Mouse (Mus musculus) cortical plate, adult 2 months (tissue): ENCODE data around the gene Knstrn.

Source experiments
- CTCF ChIP-seq: fragments of 200-500 bp; IDR thresholded peaks from 2 replicates; pipeline ENCODE4 v1.5.1; 2011; ENCODE audit warnings: mild to moderate bottlenecking, control low read depth, low read length; ENCODE audit not compliant: insufficient read depth; ENCODE audit errors: extremely low read depth
- POLR2A ChIP-seq: fragments of 200-500 bp; IDR thresholded peaks from 2 replicates; pipeline ENCODE4 v1.6.1; 2011; ENCODE audit warnings: mild to moderate bottlenecking, low read length, control low read depth; ENCODE audit not compliant: insufficient read depth; ENCODE audit errors: extremely low read depth

DNA sequence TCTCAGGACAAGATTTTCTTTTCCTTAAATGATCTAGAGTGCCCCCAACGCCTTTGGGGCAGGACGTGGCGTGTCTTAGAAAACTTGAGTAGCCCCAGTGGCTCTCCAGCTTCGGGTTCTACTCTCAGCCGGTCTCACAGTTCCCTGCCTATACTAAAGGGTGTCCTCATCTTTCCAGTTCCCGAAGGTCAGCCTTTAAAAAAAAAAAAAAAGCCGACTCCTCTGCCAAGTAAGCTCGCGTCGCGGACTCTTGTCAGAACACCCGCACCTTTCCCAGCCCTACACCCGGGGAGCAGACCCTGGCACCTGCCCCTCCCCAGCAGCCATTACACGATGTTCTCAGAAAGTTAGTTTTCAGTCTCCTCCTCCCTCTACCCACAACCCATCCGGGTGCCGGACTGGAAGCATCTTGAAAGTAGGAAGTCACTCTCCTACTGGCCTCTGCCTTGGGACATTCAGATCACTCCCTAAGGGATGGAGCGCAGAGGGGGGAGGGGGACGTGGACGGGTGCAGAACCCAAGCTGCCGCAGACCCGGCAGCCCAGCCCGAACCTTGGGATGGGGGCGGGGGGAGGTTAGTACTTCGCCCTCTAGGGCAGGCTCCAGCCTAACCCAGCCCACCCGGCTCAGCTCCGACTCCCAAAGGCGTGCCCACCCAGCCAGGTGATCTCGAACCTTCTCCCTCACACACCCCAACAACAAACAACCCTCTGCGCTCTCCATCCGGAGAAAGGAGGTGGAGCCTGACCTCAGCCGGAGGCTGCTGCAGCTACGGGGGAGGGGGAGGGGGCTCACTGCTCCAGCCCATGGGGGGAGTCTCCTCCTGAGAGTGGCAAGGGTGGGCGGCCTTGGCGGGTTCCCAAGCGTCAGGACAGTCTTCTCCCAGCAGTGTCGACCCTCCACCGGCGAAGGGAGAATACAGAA lies 82.4 kb downstream of the Knstrn start:
- TF ChIP-seq CTCF (no peak), POLR2A (no peak)
